Mouse (Mus musculus) ES-E14 (cell line): Measurements from ENCODE around the gene Masp2. TPM values are rescaled to one million over a fixed set of nuclear protein-coding genes. Genes with fewer than 3 reads are reported as not detected.

Experiments used
- DNase-seq: peaks from one replicate; pipeline ENCODE4 v3.0.0-alpha.2; 2013; ENCODE audit warnings: low read depth, low spot score
- H3K27ac ChIP-seq: 2 replicates; pipeline ENCODE4 v1.5.1; 2012; ENCODE audit warnings: low read depth, mild to moderate bottlenecking, low read length, moderate library complexity, mixed read lengths; ENCODE audit not compliant: poor library complexity, insufficient read depth, severe bottlenecking
- H3K36me3 ChIP-seq: 2 replicates; pipeline ENCODE4 v1.6.1; 2012; ENCODE audit warnings: mild to moderate bottlenecking, low read length, moderate library complexity, mixed read lengths; ENCODE audit not compliant: control insufficient read depth, poor library complexity, insufficient read depth, severe bottlenecking
- H3K4me1 ChIP-seq, 2 experiments: fragments of 150-350 bp in 1 of 2; sonication (generic) in 1 of 2; 2 replicates each; pipeline ENCODE4 v1.6.1; 2012; ENCODE audit warnings: low read length in 2 of 2, mild to moderate bottlenecking in 1 of 2, mixed read lengths in 1 of 2; ENCODE audit not compliant: control insufficient read depth in 2 of 2, insufficient read depth in 2 of 2, poor library complexity in 1 of 2
- H3K4me3 ChIP-seq, 2 experiments: fragments of 150-350 bp in 1 of 2; sonication (generic) in 1 of 2; 2 replicates each; pipeline ENCODE4 v1.5.1; 2012; ENCODE audit warnings: low read length in 2 of 2, low read depth in 1 of 2, mild to moderate bottlenecking in 1 of 2, mixed read lengths in 1 of 2; ENCODE audit not compliant: insufficient read depth in 1 of 2, poor library complexity in 1 of 2, severe bottlenecking in 1 of 2
- H3K9ac ChIP-seq: 2 replicates; pipeline ENCODE4 v1.6.1; 2012; ENCODE audit warnings: low read depth, mild to moderate bottlenecking, low read length, mixed read lengths; ENCODE audit not compliant: poor library complexity, insufficient read depth, severe bottlenecking
- H3K9me3 ChIP-seq: fragments of 150-350 bp; sonication (generic); 2 replicates; pipeline ENCODE4 v1.6.1; 2012; ENCODE audit warnings: low read depth, mild to moderate bottlenecking, low read length; ENCODE audit not compliant: control insufficient read depth, insufficient read depth
- CHD2 ChIP-seq: IDR thresholded peaks from 2 replicates; pipeline ENCODE4 v1.6.1; 2014; ENCODE audit warnings: mild to moderate bottlenecking, low read depth, low read length, inconsistent platforms
- HCFC1 ChIP-seq: IDR thresholded peaks from 2 replicates; pipeline ENCODE4 v1.6.1; 2012; ENCODE audit warnings: low read length, inconsistent platforms, borderline replicate concordance; ENCODE audit not compliant: insufficient read depth
- MAFK ChIP-seq: IDR thresholded peaks from 2 replicates; pipeline ENCODE4 v1.6.1; 2014; ENCODE audit warnings: mild to moderate bottlenecking, low read depth, low read length, inconsistent platforms; ENCODE audit not compliant: insufficient read depth
- ZC3H11A ChIP-seq: IDR thresholded peaks from 2 replicates; pipeline ENCODE4 v1.6.1; 2012; ENCODE audit warnings: low read depth, mild to moderate bottlenecking, inconsistent platforms, low read length, borderline replicate concordance
- ZNF384 ChIP-seq: IDR thresholded peaks from 2 replicates; pipeline ENCODE4 v1.6.1; 2012; ENCODE audit warnings: low read depth, low read length, inconsistent platforms
- in situ Hi-C, 2 experiments: fragments of 600-800 bp; cut with MboI; formaldehyde crosslinking; loops; one replicate each; pipeline ENCODE4 v1.15.1; 2025; ENCODE audit warnings: low sequenced_read_pairs in 2 of 2, inconsistent platforms in 1 of 2; ENCODE audit not compliant: unreplicated experiment in 2 of 2
- total RNA-seq: library from RNA; depleted of rRNA; stranded (reverse); fragments of 300-350 nt; gene quantifications from 2 replicates; pipeline ENCODE4 v1.2.3, GENCODE M21; 2012

Masp2 gene
- total RNA-seq, 1 experiment = 3.7 TPM

DNA sequence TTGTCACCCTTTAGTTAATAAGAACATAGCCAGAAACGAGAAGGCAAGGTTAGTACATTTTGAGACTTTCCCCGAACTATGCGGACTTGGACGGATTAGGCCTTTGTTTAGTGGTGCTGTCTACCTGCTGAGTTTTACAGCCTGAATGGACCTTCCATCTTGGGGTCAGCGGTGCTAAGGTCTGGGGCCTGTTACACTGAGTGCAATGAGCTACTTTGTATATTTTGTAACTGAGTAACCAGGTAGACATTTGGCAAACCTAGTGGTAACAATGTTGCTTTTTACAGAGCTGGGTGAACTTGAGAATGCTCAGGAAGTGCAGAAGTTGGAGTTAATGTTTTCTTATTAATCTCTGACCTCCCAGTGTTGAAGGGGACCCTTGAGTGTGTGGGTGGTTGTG lies 38.8 kb downstream of the Masp2 start:
- H3K27ac ChIP-seq = no peak overlapping the region
- H3K9ac ChIP-seq = no peak overlapping the region
- in situ Hi-C loops = no loop called here
- H3K36me3 ChIP-seq = no peaks in the 10 kb centered on the region
- peaks cover 0 to 8% of the 10 kb centered on the region in 2 experiments; a peak in 2 of 4 replicates for H3K4me1 ChIP-seq
- no peak for TF ChIP-seq ZC3H11A
- TF ChIP-seq MAFK = no peak
- no peak for TF ChIP-seq HCFC1
- TF ChIP-seq CHD2 = no peak
- no peak for TF ChIP-seq ZNF384
- DNase-seq = no peak
- no peaks in the 10 kb centered on the region for H3K9me3 ChIP-seq
- H3K4me3 ChIP-seq = no peak overlapping the region

DNA sequence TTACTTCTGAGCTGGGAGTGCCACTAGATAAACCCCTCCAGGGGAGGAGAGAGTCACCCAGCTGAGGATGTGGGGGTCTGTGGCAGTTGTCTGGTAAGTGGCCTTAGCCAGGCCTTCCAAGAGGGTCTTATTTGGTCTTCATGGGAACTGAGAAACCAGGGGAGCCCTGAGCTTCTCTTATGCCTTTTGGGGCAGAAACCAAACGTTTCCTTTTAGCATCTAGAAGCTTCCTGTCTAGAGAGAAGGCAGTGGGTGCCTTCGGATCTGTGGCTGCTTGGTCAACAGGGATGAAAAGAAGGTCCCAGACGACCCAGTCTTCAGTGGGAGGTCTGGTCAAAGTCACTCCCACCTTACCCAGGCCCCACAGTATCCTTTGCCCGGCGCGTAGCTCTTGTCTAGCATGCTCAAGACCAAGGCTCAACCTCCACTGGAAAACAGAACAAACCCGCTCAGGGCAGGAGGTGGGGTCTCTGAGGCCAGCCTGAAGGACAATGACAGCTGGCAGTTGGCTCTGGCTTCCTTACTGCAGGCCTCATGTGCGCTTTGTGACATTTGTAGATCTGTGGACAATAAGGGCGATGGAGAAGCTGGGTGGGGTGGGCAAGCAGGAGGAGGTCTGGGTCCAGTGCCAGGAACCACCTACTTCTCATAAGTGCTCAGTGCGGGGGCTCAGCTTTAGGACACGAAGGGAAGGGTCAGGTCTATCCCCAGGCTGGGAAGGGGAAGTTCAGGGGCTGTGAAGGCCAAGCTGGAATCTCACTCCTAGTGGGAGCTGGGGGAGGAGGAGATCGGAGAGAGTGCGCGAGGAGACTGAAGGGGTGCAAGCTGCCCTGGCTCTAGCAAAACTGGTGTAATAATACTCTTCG lies 41.2 kb downstream of the Masp2 start, which contains the start of gene Gm572:
TSS of gene Gm572 (plus strand) at position 27 of the 866 bp plus-strand sequence.
- H3K4me1 ChIP-seq = peaks cover 0 to 10% of the 10 kb centered on the region in 2 experiments; a peak in 2 of 4 replicates
- in situ Hi-C loops = no loop called here
- peak within 1 kb of the TSS; percentile 17; the same call in 1 of the 2 replicates for H3K9ac ChIP-seq
- no peak within 1 kb of the TSS for H3K27ac ChIP-seq
- TF ChIP-seq ZNF384 (no peak), HCFC1 (no peak), ZC3H11A (no peak), CHD2 (no peak), MAFK (no peak)
- DNase-seq = no peak
- no peaks in the 10 kb centered on the region for H3K9me3 ChIP-seq
- peak within 1 kb of the TSS; percentile 12 to 31; a peak in 2 of 4 replicates for H3K4me3 ChIP-seq
- H3K36me3 ChIP-seq = no peaks in the 10 kb centered on the region

DNA sequence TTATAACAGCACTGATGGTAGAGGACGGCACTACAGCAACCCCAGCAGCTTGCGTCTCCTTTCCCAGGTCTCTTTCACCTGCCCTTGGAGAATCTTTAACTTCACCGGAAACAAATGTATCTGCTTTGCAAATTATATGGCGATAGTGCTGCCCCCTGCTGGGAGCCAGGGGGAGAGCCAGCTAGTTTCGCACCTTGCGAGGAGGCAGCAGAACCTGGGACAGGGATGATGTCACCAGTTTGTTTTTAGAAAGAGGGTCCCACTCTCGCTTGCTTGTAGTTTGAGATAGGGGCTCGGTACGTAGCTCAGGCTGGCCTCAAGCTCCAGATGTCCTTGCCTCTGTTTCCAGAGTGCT lies 41.8 kb downstream of the Masp2 start:
- Histone ChIP-seq H3K27ac (no peak overlapping the region), H3K4me1 (peaks cover 0 to 10% of the 10 kb centered on the region in 2 experiments; a peak in 2 of 4 replicates), H3K9ac (peak overlapping the region; percentile 46; the same call in 1 of the 2 replicates), H3K36me3 (no peaks in the 10 kb centered on the region), H3K4me3 (peak overlapping the region; percentile 12 to 31; a peak in 3 of 4 replicates), H3K9me3 (no peaks in the 10 kb centered on the region)
- TF ChIP-seq HCFC1 (no peak), CHD2 (no peak; the same call in 1 of the 2 replicates), ZNF384 (no peak), ZC3H11A (no peak), MAFK (no peak)
- in situ Hi-C loops = no loop called here
- DNase-seq = peak; percentile 86

DNA sequence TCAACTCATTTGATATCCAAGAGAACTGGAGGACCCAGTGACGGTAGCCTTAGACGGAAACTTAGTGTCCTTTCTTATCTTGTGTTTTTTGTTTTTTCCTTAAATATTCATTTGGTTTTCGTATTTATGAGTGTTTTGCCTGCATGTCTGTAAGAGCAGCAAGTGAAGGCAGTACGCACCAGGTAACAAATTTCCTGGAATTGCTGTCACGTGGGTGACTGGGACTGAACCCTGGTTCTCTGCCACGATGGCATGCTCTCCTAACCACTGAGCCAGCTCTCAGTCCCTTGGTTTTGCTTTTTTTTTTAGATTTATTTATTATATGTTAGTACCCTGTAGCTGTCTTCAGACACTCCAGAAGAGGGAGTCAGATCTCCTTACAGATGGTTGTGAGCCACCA lies 42.6 kb downstream of the Masp2 start:
- Histone ChIP-seq H3K27ac (no peak overlapping the region), H3K9me3 (no peaks in the 10 kb centered on the region), H3K36me3 (no peaks in the 10 kb centered on the region), H3K4me1 (peaks cover 0 to 10% of the 10 kb centered on the region in 2 experiments; a peak in 2 of 4 replicates), H3K4me3 (no peak overlapping the region), H3K9ac (no peak overlapping the region)
- TF ChIP-seq ZNF384 (no peak), ZC3H11A (no peak), CHD2 (no peak), HCFC1 (no peak), MAFK (no peak)
- DNase-seq = no peak
- in situ Hi-C loops = no loop called here
